Mouse (Mus musculus) limb, embryonic 13.5 days (tissue): Measurements from ENCODE around the gene Glyat. TPM values are rescaled to one million over a fixed set of nuclear protein-coding genes. Genes with fewer than 3 reads are reported as not detected.
"Not testable (repeated sequence)": the region's sequence is repeated elsewhere in the genome, so short reads cannot be mapped to it uniquely, and the experiment has no call there.

Experiments
- ATAC-seq: fragments of 200-750 bp; cut with Nextera tagmentation; 2 replicates; pipeline ENCODE4 v1.8.0; 2017; ENCODE audit warnings: low read depth, moderate number of reproducible peaks, moderate TSS enrichment; ENCODE audit not compliant: low FRiP score
- H3K27ac ChIP-seq: fragments of 300-500 bp; sonication (generic); 2 replicates; pipeline ENCODE4 v1.5.1; 2015; ENCODE audit warnings: inconsistent platforms, mild to moderate bottlenecking, moderate library complexity
- H3K27me3 ChIP-seq: fragments of 300-500 bp; sonication (generic); 2 replicates; pipeline ENCODE4 v1.6.1; 2015; ENCODE audit warnings: mild to moderate bottlenecking, inconsistent platforms
- H3K36me3 ChIP-seq: fragments of 300-500 bp; sonication (generic); 2 replicates; pipeline ENCODE4 v1.6.1; 2015; ENCODE audit warnings: inconsistent platforms, mild to moderate bottlenecking, moderate library complexity
- H3K4me1 ChIP-seq: fragments of 300-500 bp; sonication (generic); 2 replicates; pipeline ENCODE4 v1.6.1; 2015; ENCODE audit warnings: inconsistent platforms
- H3K4me2 ChIP-seq: fragments of 300-500 bp; sonication (generic); replicated peaks from 2 replicates; pipeline ENCODE4 v1.6.1; 2015; ENCODE audit warnings: inconsistent platforms, mild to moderate bottlenecking, moderate library complexity
- H3K4me3 ChIP-seq: fragments of 300-500 bp; sonication (generic); 2 replicates; pipeline ENCODE4 v1.5.1; 2015; ENCODE audit warnings: moderate library complexity, mild to moderate bottlenecking, inconsistent platforms
- H3K9ac ChIP-seq: fragments of 300-500 bp; sonication (generic); 2 replicates; pipeline ENCODE4 v1.6.1; 2015; ENCODE audit warnings: mild to moderate bottlenecking, inconsistent platforms
- H3K9me3 ChIP-seq: fragments of 300-500 bp; sonication (generic); 2 replicates; pipeline ENCODE4 v1.6.1; 2016; ENCODE audit warnings: inconsistent platforms
- WGBS: fragments of 180-500 bp; shearing (Covaris S2); methylation state at CpG from one replicate; pipeline ENCODE4 v1.1.7; 2015; 5-methylcytosine and 5-hydroxymethylcytosine counted together
- polyA plus RNA-seq: library from polyadenylated mRNA; unstranded; fragments of >200 nt; fragmentation: Nextera tagmentation; extraction: Ambion mirVana; gene quantifications from 2 replicates; pipeline ENCODE4 v1.2.1, GENCODE M21; 2015

The Glyat gene
- polyA plus RNA-seq, 1 experiment from 2014 or later = not detected

DNA sequence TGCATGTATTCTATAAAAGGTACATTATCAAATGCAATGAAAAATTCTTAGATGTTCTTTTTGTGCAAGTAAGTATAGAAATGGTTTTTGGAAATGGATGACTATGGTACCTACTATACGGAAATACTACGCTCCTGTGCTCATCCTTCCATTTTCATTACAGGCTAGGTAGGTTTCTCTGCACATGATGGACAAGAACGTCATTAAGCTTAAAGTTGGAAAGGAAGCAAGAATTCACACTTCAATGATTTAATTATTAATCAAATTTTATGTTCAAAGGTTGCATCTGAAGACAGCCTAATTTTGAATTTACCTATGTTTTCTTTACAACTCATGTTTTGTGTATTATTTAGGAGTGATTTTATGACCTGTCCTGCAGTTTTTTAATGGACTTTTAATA, 1.2 kb downstream of the Glyat start:
- Histone ChIP-seq H3K9me3 (no peaks in the 10 kb centered on the region), H3K4me1 (no peaks in the 10 kb centered on the region), H3K27me3 (no peaks in the 10 kb centered on the region), H3K27ac (no peak overlapping the region), H3K4me3 (no peak overlapping the region), H3K36me3 (no peaks in the 10 kb centered on the region), H3K9ac (no peak overlapping the region), H3K4me2 (no peak overlapping the region)
- 90% methylated on average over 3 of the region's 3 CpGs for WGBS
- no peak for ATAC-seq

DNA sequence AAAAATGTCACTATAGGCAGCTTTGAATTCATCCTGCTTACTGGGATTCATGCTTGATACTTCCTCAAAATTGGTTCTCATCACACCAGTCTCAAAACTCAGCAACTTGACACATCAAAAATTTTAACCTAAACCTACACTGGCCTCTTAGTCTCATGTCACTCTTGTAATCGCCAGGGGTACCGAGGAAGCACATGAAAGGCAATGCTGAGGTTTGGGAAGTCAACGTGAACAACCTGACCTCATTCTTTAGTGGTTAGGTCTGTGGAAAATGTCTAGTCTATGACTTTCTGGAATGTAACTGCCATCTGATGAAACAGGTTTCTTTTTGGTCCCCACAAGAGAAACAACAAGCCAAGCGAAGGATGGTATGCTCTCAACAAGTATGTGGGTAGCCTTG, 1.9 kb downstream of the Glyat start:
- Histone ChIP-seq H3K9ac (no peak overlapping the region), H3K4me2 (no peak overlapping the region)
- 82% methylated on average over 4 of the region's 4 CpGs for WGBS

DNA sequence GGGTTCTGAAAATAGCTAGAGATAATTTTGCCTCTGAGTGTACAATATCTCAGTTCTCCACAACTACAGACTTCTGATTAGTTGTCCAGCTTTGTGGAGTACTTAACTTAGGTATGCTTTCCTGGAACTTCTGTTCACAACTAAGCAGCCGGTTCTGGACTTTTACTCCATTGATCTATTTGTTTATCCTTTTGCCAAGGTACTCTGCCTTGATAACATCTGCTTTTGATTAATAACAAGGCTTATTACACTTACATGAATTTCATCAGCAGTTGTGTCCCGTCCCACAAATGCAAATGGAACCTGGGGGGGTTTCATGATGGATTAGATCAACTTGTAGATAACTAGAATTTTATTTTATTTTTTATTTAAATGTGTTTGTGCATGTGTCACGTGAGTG, 3.8 kb downstream of the Glyat start:
- Histone ChIP-seq H3K27me3 (no peaks in the 10 kb centered on the region), H3K36me3 (no peaks in the 10 kb centered on the region), H3K4me3 (no peak overlapping the region), H3K27ac (no peak overlapping the region), H3K4me2 (no peak overlapping the region), H3K4me1 (no peaks in the 10 kb centered on the region), H3K9me3 (no peaks in the 10 kb centered on the region), H3K9ac (no peak overlapping the region)
- WGBS = 66% methylated on average over 3 of the region's 3 CpGs
- no peak for ATAC-seq

More for the DNA sequence above, 1.9 kb downstream of the Glyat start:
- H3K36me3 ChIP-seq = no peaks in the 10 kb centered on the region
- H3K9me3 ChIP-seq = no peaks in the 10 kb centered on the region
- no peaks in the 10 kb centered on the region for H3K27me3 ChIP-seq
- H3K4me3 ChIP-seq = no peak overlapping the region
- H3K27ac ChIP-seq = no peak overlapping the region
- no peak for ATAC-seq
- H3K4me1 ChIP-seq = no peaks in the 10 kb centered on the region

DNA sequence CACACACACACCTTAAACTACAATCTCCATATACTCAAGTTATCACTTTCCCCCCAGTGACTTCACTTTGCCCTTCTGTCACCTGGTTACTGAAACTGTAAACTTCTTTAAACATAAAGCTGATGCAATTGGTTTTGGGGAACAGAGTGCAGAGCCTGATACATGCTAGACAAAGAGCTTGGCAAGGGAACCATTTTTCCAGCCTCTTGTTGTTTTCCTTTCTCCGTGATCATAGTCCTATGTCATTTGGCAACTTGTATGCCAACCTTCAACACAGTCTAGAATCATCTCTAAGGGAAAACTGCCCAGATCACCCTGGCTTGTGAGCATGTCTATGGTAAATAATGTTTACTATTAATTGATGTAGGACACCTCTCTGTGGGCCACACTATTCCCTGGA, 4.9 kb downstream of the Glyat start:
- no peak for ATAC-seq
- H3K4me3 ChIP-seq = no peak overlapping the region
- no peak overlapping the region for H3K4me2 ChIP-seq
- H3K9me3 ChIP-seq = no peaks in the 10 kb centered on the region
- H3K27ac ChIP-seq = no peak overlapping the region
- no peak overlapping the region for H3K9ac ChIP-seq
- 68% methylated on average over 1 of the region's 1 CpGs for WGBS
- H3K4me1 ChIP-seq = no peaks in the 10 kb centered on the region
- no peaks in the 10 kb centered on the region for H3K36me3 ChIP-seq
- H3K27me3 ChIP-seq = no peaks in the 10 kb centered on the region

DNA sequence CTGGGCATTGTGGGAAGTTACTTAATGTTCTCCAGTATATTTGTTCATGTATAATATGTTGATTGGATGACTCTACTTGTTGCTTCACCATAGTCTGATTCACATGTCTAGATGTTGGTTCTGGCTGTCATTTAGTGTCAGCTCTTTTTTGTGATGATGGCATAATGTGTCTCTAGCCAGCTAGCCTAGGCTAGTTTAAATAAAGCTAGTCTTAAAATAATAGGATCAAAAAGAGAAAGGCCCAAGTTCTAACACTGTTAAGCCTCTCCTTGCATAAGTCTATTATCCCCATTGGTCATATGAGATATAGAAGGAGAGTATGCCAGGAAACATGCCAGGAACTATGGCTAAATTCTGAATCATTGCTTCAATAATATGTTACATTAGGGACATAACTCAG, 16.4 kb downstream of the Glyat start:
- H3K4me3 ChIP-seq = no peak overlapping the region
- no peak overlapping the region for H3K4me2 ChIP-seq
- no peak overlapping the region for H3K9ac ChIP-seq
- no peak overlapping the region for H3K27ac ChIP-seq
- no peaks in the 10 kb centered on the region for H3K4me1 ChIP-seq
- no peaks in the 10 kb centered on the region for H3K36me3 ChIP-seq
- H3K27me3 ChIP-seq = no peaks in the 10 kb centered on the region
- H3K9me3 ChIP-seq = no peaks in the 10 kb centered on the region
- ATAC-seq = no peak

DNA sequence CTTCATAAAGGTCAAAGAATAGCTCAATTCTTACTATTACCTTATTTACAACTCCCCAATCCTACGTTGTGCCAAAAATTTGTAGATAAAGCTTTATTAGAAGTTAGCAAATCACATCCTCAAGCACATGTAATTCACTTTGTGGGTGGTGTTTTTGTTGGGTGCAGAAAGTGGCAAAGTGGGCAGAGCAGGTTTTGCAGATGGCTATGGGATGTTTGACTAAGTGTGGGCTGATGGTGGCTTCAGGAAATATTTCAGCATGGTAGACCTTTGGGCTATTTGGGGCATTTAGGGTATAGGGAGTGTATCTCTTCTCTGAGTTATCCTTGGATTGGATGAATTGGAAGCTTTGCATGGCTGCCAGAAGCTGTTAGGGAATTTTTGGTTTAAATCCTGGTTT, 33.0 kb downstream of the Glyat start:
- no peak for ATAC-seq
- H3K4me1 ChIP-seq = no peaks in the 10 kb centered on the region
- H3K9me3 ChIP-seq = peaks cover 4% of the 10 kb centered on the region; the same call in 1 of the 2 replicates
- H3K4me2 ChIP-seq = no peak overlapping the region
- H3K36me3 ChIP-seq = no peaks in the 10 kb centered on the region
- no peak overlapping the region for H3K9ac ChIP-seq
- H3K4me3 ChIP-seq = no peak overlapping the region
- H3K27me3 ChIP-seq = no peaks in the 10 kb centered on the region
- no peak overlapping the region for H3K27ac ChIP-seq
- whole genome bisulfite sequencing = 72% methylated on average over 1 of the region's 1 CpGs

DNA sequence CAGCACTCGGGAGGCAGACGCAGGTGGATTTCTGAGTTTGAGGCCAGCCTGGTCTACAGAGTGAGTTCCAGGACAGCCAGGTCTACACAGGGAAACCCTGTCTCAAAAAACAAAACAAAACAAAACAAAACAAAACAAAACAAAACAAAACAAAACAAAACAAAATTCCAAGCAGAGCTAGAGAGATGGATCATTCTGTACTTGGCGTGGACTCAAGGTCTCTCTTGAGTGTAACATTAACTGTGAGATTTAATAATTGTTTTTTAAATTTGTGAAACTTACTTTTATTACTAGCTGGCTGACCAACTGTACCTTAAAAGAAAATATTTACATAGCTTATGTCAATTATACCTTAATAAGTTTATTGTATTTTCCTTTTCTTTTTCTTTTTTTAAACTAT, 35.5 kb downstream of the Glyat start:
- ATAC-seq, H3K4me2 ChIP-seq, H3K4me3 ChIP-seq, H3K36me3 ChIP-seq, H3K9ac ChIP-seq, H3K27ac ChIP-seq, H3K27me3 ChIP-seq, H3K4me1 ChIP-seq, H3K9me3 ChIP-seq: not testable (repeated sequence)
- WGBS = 86% methylated on average over 3 of the region's 3 CpGs

DNA sequence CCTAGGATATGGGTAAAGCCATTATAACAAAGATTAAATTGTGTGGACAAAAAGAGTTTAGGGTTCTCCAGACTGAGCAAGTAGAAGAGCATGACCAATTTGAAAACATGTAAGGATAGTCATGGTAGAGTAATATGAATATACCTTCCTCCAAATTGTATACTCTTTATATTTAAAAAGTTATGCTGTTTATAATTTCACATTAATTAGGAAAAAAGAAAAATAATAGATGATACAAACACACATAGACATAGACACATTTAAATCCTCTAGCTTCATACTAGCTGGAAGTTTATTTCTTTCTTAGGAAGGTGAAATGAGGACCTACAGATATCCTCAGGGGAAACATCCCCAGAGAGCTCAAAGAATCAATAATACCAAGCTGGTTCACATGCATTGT, 37.0 kb downstream of the Glyat start, which contains the start of gene Olfr1442:
Gene Olfr1442 (plus strand): TSS at position 301 of the 400 bp plus-strand sequence.
- Histone ChIP-seq H3K36me3 (no peaks in the 10 kb centered on the region), H3K9me3 (no peaks in the 10 kb centered on the region), H3K9ac (no peak within 1 kb of the TSS), H3K4me1 (no peaks in the 10 kb centered on the region), H3K27ac (no peak within 1 kb of the TSS), H3K27me3 (no peaks in the 10 kb centered on the region), H3K4me2 (no peak within 1 kb of the TSS), H3K4me3 (no peak within 1 kb of the TSS)
- no peak for ATAC-seq

DNA sequence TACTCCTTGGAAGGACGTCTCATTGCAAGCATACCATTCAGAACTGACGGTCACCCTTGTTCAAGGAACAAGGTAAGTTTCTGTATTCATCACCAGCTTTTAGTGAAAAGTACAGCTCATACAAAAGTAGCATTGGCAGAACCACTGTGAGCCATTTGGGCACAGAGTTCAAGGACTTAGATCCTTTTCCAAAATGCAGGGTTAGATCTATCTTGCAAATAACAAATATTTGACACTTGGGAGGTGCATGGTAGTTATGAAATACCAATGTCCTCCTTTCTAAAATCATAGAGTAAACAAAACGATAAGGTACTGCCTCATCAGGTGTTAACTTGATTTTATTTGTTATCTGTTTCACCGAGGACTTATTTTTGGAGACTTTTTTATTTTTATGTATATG, 37.9 kb downstream of the Glyat start:
- no peaks in the 10 kb centered on the region for H3K9me3 ChIP-seq
- no peaks in the 10 kb centered on the region for H3K4me1 ChIP-seq
- no peak overlapping the region for H3K27ac ChIP-seq
- no peak overlapping the region for H3K9ac ChIP-seq
- WGBS = 85% methylated on average over 4 of the region's 4 CpGs
- no peaks in the 10 kb centered on the region for H3K36me3 ChIP-seq
- H3K27me3 ChIP-seq = no peaks in the 10 kb centered on the region
- no peak overlapping the region for H3K4me2 ChIP-seq
- no peak overlapping the region for H3K4me3 ChIP-seq
- no peak for ATAC-seq

DNA sequence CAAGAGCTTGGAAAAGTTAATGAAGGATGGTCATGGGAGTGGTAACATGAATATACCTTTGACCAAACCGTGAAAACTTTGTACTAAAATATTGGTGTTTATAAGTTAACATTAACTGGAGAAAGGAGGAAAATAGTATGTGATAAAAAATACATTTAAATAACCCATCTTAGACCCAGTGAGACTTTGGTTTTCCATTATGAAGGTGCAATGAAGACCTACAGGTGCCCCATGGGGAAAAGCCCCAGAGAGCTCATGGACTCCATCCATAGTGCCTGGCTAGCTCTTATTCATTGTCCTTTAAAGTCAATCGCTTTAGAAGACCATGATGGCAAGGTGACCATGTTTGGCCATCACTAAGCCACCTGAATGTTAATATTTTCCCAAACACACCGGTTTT, 44.7 kb downstream of the Glyat start, which contains the start of gene Olfr1443:
Gene Olfr1443 (plus strand): TSS at position 301 of the 400 bp plus-strand sequence.
- Histone ChIP-seq H3K36me3 (no peaks in the 10 kb centered on the region), H3K27ac (no peak within 1 kb of the TSS), H3K27me3 (no peaks in the 10 kb centered on the region), H3K9me3 (no peaks in the 10 kb centered on the region), H3K4me2 (no peak within 1 kb of the TSS), H3K4me1 (no peaks in the 10 kb centered on the region), H3K9ac (no peak within 1 kb of the TSS), H3K4me3 (no peak within 1 kb of the TSS)
- ATAC-seq = no peak
- 63% methylated on average over 3 of the region's 3 CpGs for WGBS

DNA sequence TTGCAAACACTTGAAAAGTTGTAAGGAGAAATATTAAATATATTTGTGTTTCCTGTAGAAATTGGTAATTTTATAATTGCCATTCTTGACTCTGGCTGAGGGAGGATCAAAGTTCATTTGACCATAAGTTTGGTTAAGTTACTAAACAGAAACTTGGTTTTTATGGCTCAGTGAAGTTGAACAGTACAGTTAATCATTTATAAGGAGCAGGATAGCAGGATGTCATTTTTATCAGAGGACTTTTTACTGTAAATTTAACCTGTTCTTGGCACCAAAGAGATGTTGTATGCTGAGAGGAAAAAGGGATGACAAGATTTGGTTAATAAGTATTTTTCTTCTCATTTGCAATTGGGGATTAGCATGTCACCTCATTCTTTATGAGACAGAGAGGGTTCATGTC, 51.5 kb downstream of the Glyat start:
- Histone ChIP-seq H3K9me3 (no peaks in the 10 kb centered on the region), H3K27ac (no peak overlapping the region), H3K4me2 (no peak overlapping the region), H3K27me3 (no peaks in the 10 kb centered on the region), H3K36me3 (no peaks in the 10 kb centered on the region), H3K4me1 (no peaks in the 10 kb centered on the region), H3K9ac (no peak overlapping the region), H3K4me3 (no peak overlapping the region)
- no peak for ATAC-seq

DNA sequence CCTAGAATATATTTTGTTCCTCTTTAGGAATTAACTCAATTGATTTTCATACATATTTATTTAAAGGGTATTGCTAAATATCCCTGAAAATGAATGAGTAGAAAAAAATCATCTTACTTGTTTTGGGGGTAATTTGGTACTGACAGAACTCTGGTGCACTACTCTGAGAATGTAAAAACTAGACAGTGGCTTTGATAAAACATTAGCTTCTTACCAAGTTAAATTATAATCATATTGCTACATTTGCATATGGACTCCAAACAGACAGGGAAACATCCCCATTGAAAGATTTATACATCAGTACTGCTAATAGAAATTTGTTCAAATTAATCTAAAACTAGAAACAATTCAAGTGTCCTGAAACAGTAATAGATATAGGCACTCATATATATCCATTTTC, 52.1 kb downstream of the Glyat start:
- no peak overlapping the region for H3K27ac ChIP-seq
- no peaks in the 10 kb centered on the region for H3K27me3 ChIP-seq
- H3K4me2 ChIP-seq = no peak overlapping the region
- ATAC-seq = no peak
- H3K4me3 ChIP-seq = no peak overlapping the region
- no peaks in the 10 kb centered on the region for H3K4me1 ChIP-seq
- H3K36me3 ChIP-seq = no peaks in the 10 kb centered on the region
- no peak overlapping the region for H3K9ac ChIP-seq
- H3K9me3 ChIP-seq = no peaks in the 10 kb centered on the region

DNA sequence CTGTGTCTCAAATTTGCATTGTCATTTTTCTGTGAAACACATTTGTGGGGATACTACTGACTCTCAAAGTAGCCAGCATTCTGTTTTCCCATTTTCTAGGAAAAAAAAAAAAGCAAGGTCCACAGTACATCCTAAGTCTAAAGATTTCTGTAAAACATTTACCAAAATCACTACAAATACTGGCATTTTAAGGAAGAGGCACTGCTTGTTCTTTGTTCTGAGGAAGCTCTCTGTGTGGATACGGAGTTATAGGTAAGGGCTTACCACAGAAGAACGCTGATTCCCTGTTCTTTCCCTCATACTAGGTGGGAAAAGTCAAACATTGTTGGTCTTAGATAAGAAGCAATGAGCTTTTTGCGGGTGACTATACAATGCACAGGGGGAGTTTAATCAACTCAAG, 62.5 kb downstream of the Glyat start, which contains the start of gene Keg1:
Gene Keg1 (plus strand): TSS at position 197 of the 400 bp plus-strand sequence.
- H3K27me3 ChIP-seq = no peaks in the 10 kb centered on the region
- no peak within 1 kb of the TSS for H3K27ac ChIP-seq
- ATAC-seq = no peak
- H3K4me1 ChIP-seq = no peaks in the 10 kb centered on the region
- no peak within 1 kb of the TSS for H3K4me3 ChIP-seq
- no peaks in the 10 kb centered on the region for H3K9me3 ChIP-seq
- H3K9ac ChIP-seq = no peak within 1 kb of the TSS
- H3K4me2 ChIP-seq = no peak within 1 kb of the TSS
- WGBS = 86% methylated on average over 3 of the region's 3 CpGs
- H3K36me3 ChIP-seq = no peaks in the 10 kb centered on the region
